Mouse (Mus musculus) MN1 (cell line): ENCODE data around the gene Hist1h3d.
A peak's percentile ranks its signal among the peaks of the same experiment; 100 is the strongest.
"Not testable (repeated sequence)": the region's sequence is repeated elsewhere in the genome, so short reads cannot be mapped to it uniquely, and the experiment has no call there.

Experiments used
- DNase-seq: peaks from one replicate; pipeline ENCODE4 v3.0.0-alpha.2; 2016; ENCODE audit warnings: low spot score

Hist1h3d gene

DNA sequence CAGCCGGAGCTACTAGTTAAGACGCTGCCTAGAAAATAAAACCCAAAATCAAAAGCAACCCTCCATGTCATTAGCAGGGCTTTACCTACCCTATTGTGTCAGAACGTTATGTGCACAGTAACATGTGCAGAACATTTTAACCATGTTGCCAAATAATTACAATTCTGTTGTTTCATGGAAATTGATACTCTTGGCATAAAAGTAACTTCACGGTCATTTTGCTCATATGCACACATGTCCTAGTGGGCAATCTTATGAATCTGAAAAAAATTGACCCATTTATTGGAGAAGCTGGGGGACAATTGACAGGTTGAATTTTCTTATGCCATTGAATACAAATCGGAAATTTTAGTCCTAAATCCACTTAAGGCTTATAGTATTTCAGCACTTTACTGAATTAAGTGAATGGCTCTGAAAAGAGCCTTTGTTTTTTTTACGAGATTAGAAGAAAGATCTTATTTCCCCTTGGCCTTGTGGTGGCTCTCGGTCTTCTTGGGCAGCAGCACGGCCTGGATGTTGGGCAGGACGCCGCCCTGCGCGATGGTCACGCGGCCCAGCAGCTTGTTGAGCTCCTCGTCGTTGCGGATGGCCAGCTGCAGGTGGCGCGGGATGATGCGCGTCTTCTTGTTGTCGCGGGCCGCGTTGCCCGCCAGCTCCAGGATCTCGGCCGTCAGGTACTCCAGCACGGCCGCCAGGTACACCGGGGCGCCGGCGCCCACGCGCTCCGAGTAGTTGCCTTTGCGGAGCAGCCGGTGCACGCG, 5.1 kb upstream of the Hist1h3d start:
- DNase-seq, result peak; percentile 33

DNA sequence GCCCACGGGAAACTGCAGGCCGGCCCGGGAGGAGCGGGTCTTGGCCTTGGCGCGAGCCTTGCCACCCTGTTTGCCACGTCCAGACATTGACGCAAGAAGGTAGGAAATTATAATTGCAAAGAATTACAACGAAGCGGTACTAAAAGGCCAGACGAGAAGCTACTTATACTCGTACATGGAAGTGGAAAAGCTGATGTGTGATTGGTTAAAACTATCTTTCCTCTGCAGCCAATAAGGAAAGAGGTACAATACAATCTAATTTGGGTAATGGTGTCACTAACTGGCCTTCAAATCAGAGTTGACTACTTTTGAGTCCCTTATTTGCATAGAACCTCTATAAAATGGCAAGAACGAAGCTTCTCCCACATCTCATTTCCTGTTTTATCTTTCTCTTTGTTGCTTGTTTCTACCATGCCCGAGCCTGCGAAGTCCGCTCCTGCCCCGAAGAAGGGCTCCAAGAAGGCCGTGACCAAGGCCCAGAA, 4.5 kb upstream of the Hist1h3d start, which contains the start of the genes Hist1h2ae and Hist1h2bg:
Gene Hist1h2ae, minus strand, starts transcription at position 199 of the 482 bp plus-strand sequence.
Gene Hist1h2bg, plus strand, starts transcription at position 375 of the 482 bp plus-strand sequence.
- DNase-seq, result peak; percentile 94

- peak; percentile 32 for DNase-seq
Measured at GRCm38 (mm10) chr13:23571504-23572217, 3.9 kb upstream of the Hist1h3d start.

DNA sequence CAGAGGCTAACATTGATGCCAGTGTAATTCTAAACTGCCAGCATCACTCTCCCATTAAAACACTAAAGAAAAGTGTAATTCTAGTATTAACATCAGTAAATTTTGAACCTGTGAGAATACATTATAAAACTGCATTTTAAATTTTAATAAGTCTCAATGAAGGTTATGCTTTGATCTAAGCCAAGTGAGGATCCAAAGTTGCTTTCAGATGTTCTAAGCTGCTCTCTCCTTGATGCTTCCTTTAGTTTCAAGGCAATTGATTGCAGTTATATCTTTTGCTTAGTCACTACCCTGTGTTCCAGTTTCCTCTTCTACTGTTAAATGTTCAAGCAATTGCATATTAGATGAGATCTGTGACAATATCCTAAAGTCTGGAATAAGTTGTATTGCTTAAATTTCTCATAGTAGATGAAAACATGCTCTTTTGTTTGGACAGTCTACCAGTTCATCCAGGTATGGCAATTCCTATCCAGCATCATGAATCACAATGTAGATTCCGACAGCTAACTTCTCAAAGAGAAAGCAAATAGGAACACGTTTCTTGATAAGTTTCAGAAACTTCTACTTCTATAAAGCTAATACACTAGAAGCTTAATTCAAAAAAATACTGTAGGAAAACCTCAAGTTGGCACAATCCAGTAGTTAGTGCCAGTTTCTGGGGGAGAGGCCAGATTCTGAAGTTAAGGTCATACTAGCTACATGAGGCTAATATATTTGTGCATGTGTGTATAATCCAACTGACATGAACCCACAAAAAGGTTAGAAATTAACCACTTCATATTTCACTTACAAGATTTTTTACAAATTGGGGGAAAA, 3.1 kb upstream of the Hist1h3d start:
- DNase-seq, result peak; percentile 18

- not testable (repeated sequence) for DNase-seq
Measured at GRCm38 (mm10) chr13:23573034-23573897, 2.3 kb upstream of the Hist1h3d start.

GRCm38 (mm10) chr13:23573898-23574524, 1.6 kb upstream of the Hist1h3d start, which contains the start of the genes Hist1h2bf and Hist1h2ad:
TSS of gene Hist1h2bf (minus strand) at chr13:23574196.
TSS of gene Hist1h2ad (plus strand) at chr13:23574381.
- not testable (repeated sequence) for DNase-seq

GRCm38 (mm10) chr13:23574546-23575170, 905 bp upstream of the Hist1h3d start:
- not testable (repeated sequence) for DNase-seq

DNA sequence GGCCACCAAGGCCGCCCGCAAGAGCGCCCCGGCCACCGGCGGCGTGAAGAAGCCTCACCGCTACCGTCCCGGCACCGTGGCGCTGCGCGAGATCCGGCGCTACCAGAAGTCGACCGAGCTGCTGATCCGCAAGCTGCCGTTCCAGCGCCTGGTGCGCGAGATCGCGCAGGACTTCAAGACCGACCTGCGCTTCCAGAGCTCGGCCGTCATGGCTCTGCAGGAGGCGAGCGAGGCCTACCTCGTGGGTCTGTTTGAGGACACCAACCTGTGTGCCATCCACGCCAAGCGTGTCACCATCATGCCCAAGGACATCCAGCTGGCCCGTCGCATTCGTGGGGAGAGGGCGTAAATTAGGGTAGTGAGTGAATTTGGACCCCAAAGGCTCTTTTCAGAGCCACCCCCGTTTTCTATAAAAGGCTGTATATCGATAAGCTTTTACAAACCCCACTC, 326 bp downstream of the Hist1h3d start:
- DNase-seq, result not testable (repeated sequence)

DNA sequence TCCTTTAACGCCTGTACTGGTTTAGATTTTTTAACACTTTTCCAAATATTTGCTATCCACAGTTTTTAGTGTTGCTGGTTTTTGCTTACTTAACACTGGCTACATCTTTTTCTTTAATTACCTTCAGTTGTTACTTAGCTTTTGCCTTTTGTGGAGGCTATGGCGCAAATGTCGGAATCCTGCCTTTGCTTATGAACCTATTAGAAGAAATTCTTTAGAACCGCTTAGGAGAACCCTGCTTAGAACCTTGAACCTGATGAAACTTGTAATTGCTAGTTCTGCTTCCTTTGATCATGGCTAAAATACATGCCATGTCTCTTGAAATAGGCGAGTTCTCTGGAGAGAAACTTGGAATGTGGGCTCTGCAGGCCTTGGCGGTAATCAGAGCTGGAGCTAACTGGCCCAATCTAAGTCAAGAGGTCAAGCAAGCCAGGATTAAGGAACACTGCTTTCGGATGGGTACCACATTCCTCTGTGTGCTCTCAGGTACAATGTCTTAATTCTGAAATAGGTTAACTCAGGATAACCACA, 853 bp downstream of the Hist1h3d start:
- DNase-seq, result no peak

DNA sequence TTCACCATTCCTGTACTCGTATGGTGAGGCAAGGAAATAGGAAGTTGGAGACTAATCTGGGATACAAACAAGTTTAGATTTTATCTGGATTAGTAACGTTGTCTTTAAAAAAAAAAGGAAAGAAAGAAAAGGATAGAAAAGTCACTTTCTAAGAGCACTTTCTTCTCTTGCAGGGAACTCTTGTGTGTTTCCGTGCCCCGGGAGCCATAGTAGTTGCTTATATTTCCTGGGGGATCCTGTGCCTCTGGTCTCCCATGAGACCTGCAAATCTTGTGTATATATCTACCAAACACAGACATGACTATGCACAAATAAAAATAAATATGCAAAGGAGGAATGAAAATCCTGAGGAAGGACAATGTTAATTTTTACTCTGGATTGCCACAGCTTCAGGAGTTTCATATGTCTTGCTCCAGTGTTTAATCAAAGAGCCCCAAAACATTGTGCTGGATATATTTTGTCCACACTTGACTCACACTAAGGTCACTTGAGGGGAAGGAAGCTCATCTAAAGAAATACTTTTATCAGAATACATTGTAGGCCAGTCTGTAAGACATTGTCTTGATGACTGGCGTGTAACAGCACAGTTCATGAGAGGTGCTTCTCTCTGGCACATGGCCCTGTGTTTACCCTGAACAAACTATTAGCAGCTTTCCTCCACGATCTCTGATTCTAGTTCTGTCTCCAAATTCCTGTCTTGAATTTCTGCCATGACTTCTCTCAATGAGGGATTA, 1.5 kb downstream of the Hist1h3d start:
- DNase-seq, result no peak

GRCm38 (mm10) chr13:23577835-23578234, 2.3 kb downstream of the Hist1h3d start:
- DNase-seq, result no peak

- DNase-seq, result peak; percentile 95
Measured at GRCm38 (mm10) chr13:23581408-23582218, 6.0 kb downstream of the Hist1h3d start, which contains the start of gene Hist1h4d. TSS of gene Hist1h4d (plus strand) at chr13:23581598.

GRCm38 (mm10) chr13:23582219-23583056, 6.9 kb downstream of the Hist1h3d start:
- peak; percentile 27 for DNase-seq

- DNase-seq, result peak; percentile 10
Measured at GRCm38 (mm10) chr13:23583387-23584068, 8.0 kb downstream of the Hist1h3d start.

DNA sequence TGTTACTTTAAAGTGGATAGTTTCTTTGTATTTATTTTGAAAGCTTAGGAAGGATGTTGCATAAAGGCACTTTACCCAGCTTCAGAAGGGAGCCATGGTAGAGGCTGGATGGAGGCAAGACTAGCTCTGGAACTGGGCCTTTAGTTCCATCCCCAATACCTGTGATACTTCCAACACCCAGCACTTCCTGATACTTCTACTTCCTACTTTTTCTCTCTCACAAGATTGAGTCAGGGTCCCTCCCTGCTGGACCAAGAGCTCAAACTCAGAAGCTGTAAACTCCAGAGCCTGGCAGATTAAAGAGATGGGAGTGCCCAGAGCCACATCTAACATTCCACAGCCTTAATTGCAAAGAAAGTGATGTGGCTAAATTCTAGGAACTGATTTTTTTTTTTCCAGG, 8.8 kb downstream of the Hist1h3d start:
- DNase-seq, result peak; percentile 27

- DNase-seq, result peak; percentile 75
Measured at GRCm38 (mm10) chr13:23585029-23585441, 9.5 kb downstream of the Hist1h3d start.
